Mouse (Mus musculus): ENCODE data around the gene Tsc22d4. TPM values are rescaled to one million over a fixed set of nuclear protein-coding genes. Genes with fewer than 3 reads are reported as not detected.
"Not testable (repeated sequence)": the region's sequence is repeated elsewhere in the genome, so short reads cannot be mapped to it uniquely, and the experiment has no call there.

The Tsc22d4 gene
- polyA plus RNA-seq, 1 experiment = 133 TPM

- no peaks in the 10 kb centered on the region; the same call in 1 of the 2 replicates for H3K4me1 ChIP-seq (ENCODE audit: control insufficient read depth, insufficient read depth, insufficient read length)
- no peak for TF ChIP-seq CTCF (IDR thresholded peaks at IDR 0.05; ENCODE audit: extremely low read depth, insufficient read depth, insufficient read length, insufficient replicate concordance)
These were observed 32.1 kb upstream of the Tsc22d4 start for GRCm38 (mm10) chr5:137713454-137713853.

GRCm38 (mm10) chr5:137715685-137716084 lies 29.8 kb upstream of the Tsc22d4 start:
- Histone ChIP-seq H3K4me1 (ENCODE audit: control insufficient read depth, insufficient read depth, insufficient read length) (peaks cover 8% of the 10 kb centered on the region; the same call in 1 of the 2 replicates), H3K27me3 (ENCODE audit: control insufficient read depth, insufficient read depth, low read length) (no peaks in the 10 kb centered on the region), H3K36me3 (ENCODE audit: control insufficient read depth, insufficient read depth, low read length) (no peaks in the 10 kb centered on the region), H3K4me3 (ENCODE audit: extremely low read depth, insufficient read depth, insufficient read length) (no peak overlapping the region), H3K27ac (ENCODE audit: insufficient read depth, low read length) (no peak overlapping the region)
- TF ChIP-seq POLR2A (IDR thresholded peaks at IDR 0.05; ENCODE audit: low read depth, low read length) = no peak
- no peak for TF ChIP-seq CTCF (IDR thresholded peaks at IDR 0.05; ENCODE audit: extremely low read depth, insufficient read depth, insufficient read length, insufficient replicate concordance)
- 73% methylated on average over 8 of the region's 8 CpGs for WGBS
- DNase-seq (ENCODE audit: low read depth in 1 of 2, low spot score in 2 of 2) = no peak

More at GRCm38 (mm10) chr5:137713454-137713853, 32.1 kb upstream of the Tsc22d4 start:
- Histone ChIP-seq H3K27ac (ENCODE audit: insufficient read depth, low read length) (no peak overlapping the region), H3K36me3 (ENCODE audit: control insufficient read depth, insufficient read depth, low read length) (no peaks in the 10 kb centered on the region), H3K4me3 (ENCODE audit: extremely low read depth, insufficient read depth, insufficient read length) (no peak overlapping the region), H3K27me3 (ENCODE audit: control insufficient read depth, insufficient read depth, low read length) (no peaks in the 10 kb centered on the region)
- 90% methylated on average over 5 of the region's 5 CpGs for WGBS
- DNase-seq (ENCODE audit: low read depth in 1 of 2, low spot score in 2 of 2) = no peak

- TF ChIP-seq POLR2A (IDR thresholded peaks at IDR 0.05; ENCODE audit: low read depth, low read length) = no peak
- no peak for TF ChIP-seq CTCF (IDR thresholded peaks at IDR 0.05; ENCODE audit: extremely low read depth, insufficient read depth, insufficient read length, insufficient replicate concordance)
- no peak overlapping the region for H3K27ac ChIP-seq (ENCODE audit: insufficient read depth, low read length)
- 33% methylated on average over 8 of the region's 8 CpGs for WGBS
- H3K4me1 ChIP-seq (ENCODE audit: control insufficient read depth, insufficient read depth, insufficient read length) = peaks cover 9% of the 10 kb centered on the region; the same call in 1 of the 2 replicates
- no peak overlapping the region for H3K4me3 ChIP-seq (ENCODE audit: extremely low read depth, insufficient read depth, insufficient read length)
- H3K27me3 ChIP-seq (ENCODE audit: control insufficient read depth, insufficient read depth, low read length) = no peaks in the 10 kb centered on the region
- peak; percentile 43 to 59 for DNase-seq (ENCODE audit: low read depth in 1 of 2, low spot score in 2 of 2)
- no peaks in the 10 kb centered on the region for H3K36me3 ChIP-seq (ENCODE audit: control insufficient read depth, insufficient read depth, low read length)
These were observed 27.3 kb upstream of the Tsc22d4 start for GRCm38 (mm10) chr5:137718020-137718790.

GRCm38 (mm10) chr5:137719088-137719487 lies 26.4 kb upstream of the Tsc22d4 start:
- DNase-seq (ENCODE audit: low read depth in 1 of 2, low spot score in 2 of 2) = no peak
- no peak overlapping the region for H3K27ac ChIP-seq (ENCODE audit: insufficient read depth, low read length)
- TF ChIP-seq POLR2A (IDR thresholded peaks at IDR 0.05; ENCODE audit: low read depth, low read length) = no peak
- TF ChIP-seq CTCF (IDR thresholded peaks at IDR 0.05; ENCODE audit: extremely low read depth, insufficient read depth, insufficient read length, insufficient replicate concordance) = no peak
- H3K4me3 ChIP-seq (ENCODE audit: extremely low read depth, insufficient read depth, insufficient read length) = no peak overlapping the region
- no peaks in the 10 kb centered on the region for H3K36me3 ChIP-seq (ENCODE audit: control insufficient read depth, insufficient read depth, low read length)
- H3K27me3 ChIP-seq (ENCODE audit: control insufficient read depth, insufficient read depth, low read length) = no peaks in the 10 kb centered on the region
- peaks cover 12% of the 10 kb centered on the region; the same call in 1 of the 2 replicates for H3K4me1 ChIP-seq (ENCODE audit: control insufficient read depth, insufficient read depth, insufficient read length)
- WGBS = 77% methylated on average over 6 of the region's 6 CpGs

GRCm38 (mm10) chr5:137720558-137721164 lies 24.9 kb upstream of the Tsc22d4 start:
- H3K36me3 ChIP-seq (ENCODE audit: control insufficient read depth, insufficient read depth, low read length); H3K27me3 ChIP-seq (ENCODE audit: control insufficient read depth, insufficient read depth, low read length); H3K27ac ChIP-seq (ENCODE audit: insufficient read depth, low read length): not testable (repeated sequence)
- H3K4me1 ChIP-seq (ENCODE audit: control insufficient read depth, insufficient read depth, insufficient read length) = peaks cover 12% of the 10 kb centered on the region; the same call in 1 of the 2 replicates
- H3K4me3 ChIP-seq (ENCODE audit: extremely low read depth, insufficient read depth, insufficient read length) = peak overlapping the region; percentile 20; the same call in 1 of the 2 replicates
- 7% methylated on average over 10 of the region's 16 CpGs for WGBS
- peak in 1 of 2 experiments; percentile 50 for DNase-seq (ENCODE audit: low read depth in 1 of 2, low spot score in 2 of 2)

- Histone ChIP-seq H3K36me3 (ENCODE audit: control insufficient read depth, insufficient read depth, low read length) (no peaks in the 10 kb centered on the region), H3K4me3 (ENCODE audit: extremely low read depth, insufficient read depth, insufficient read length) (no peak overlapping the region), H3K27me3 (ENCODE audit: control insufficient read depth, insufficient read depth, low read length) (no peaks in the 10 kb centered on the region), H3K4me1 (ENCODE audit: control insufficient read depth, insufficient read depth, insufficient read length) (peaks cover 12% of the 10 kb centered on the region; the same call in 1 of the 2 replicates), H3K27ac (ENCODE audit: insufficient read depth, low read length) (peak overlapping the region; percentile 65)
- TF ChIP-seq CTCF (IDR thresholded peaks at IDR 0.05; ENCODE audit: extremely low read depth, insufficient read depth, insufficient read length, insufficient replicate concordance) (no peak), POLR2A (IDR thresholded peaks at IDR 0.05; ENCODE audit: low read depth, low read length) (no peak)
- WGBS = 20% methylated on average over 5 of the region's 5 CpGs
- peak in 1 of 2 experiments; percentile 27 for DNase-seq (ENCODE audit: low read depth in 1 of 2, low spot score in 2 of 2)
These were observed 21.7 kb upstream of the Tsc22d4 start for GRCm38 (mm10) chr5:137723840-137724239.

GRCm38 (mm10) chr5:137726767-137727166 lies 18.8 kb upstream of the Tsc22d4 start:
- no peak overlapping the region for H3K27ac ChIP-seq (ENCODE audit: insufficient read depth, low read length)
- no peak overlapping the region for H3K4me3 ChIP-seq (ENCODE audit: extremely low read depth, insufficient read depth, insufficient read length)
- no peaks in the 10 kb centered on the region for H3K36me3 ChIP-seq (ENCODE audit: control insufficient read depth, insufficient read depth, low read length)
- whole genome bisulfite sequencing = 78% methylated on average over 6 of the region's 6 CpGs
- H3K4me1 ChIP-seq (ENCODE audit: control insufficient read depth, insufficient read depth, insufficient read length) = peaks cover 4% of the 10 kb centered on the region; the same call in 1 of the 2 replicates
- DNase-seq (ENCODE audit: low read depth in 1 of 2, low spot score in 2 of 2) = no peak
- no peaks in the 10 kb centered on the region for H3K27me3 ChIP-seq (ENCODE audit: control insufficient read depth, insufficient read depth, low read length)
- no peak for TF ChIP-seq POLR2A (IDR thresholded peaks at IDR 0.05; ENCODE audit: low read depth, low read length)

All from spleen, adult 2 months (tissue).